Mouse (Mus musculus) urinary bladder, postnatal 10 days (tissue): Measurements from ENCODE around the gene Cldn19.

ENCODE experiments used
- DNase-seq: peaks from one replicate; pipeline ENCODE4 v3.0.0; 2022; ENCODE audit warnings: low spot score

Gene Cldn19

DNA sequence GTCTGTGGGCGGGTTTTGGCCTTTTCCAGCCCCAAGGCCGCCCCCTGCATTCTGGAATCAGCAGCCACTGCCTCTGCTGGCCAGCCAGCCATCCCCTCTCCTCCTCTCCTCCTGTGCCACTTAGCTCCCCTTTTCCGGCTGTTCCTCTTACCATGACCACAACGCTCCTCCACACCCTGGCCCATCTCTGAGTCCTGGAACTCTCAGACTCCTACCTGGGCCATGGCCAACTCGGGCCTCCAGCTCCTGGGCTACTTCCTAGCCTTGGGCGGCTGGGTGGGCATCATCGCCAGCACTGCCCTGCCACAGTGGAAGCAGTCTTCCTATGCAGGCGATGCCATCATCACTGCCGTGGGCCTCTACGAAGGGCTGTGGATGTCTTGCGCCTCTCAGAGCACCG lies at the start of gene Cldn19:
Gene Cldn19 (plus strand): TSS at position 64 of the 400 bp plus-strand sequence.
- no peak for DNase-seq

- no peak for DNase-seq
Measured at GRCm38 (mm10) chr4:119216667-119217066, 38.5 kb upstream of the Cldn19 start.

GRCm38 (mm10) chr4:119218169-119218568 lies 37.0 kb upstream of the Cldn19 start, which contains the start of gene Tmem269:
Gene Tmem269 (minus strand): TSS chr4:119218217.
- no peak for DNase-seq

GRCm38 (mm10) chr4:119223696-119224095 lies 31.5 kb upstream of the Cldn19 start:
- no peak for DNase-seq

GRCm38 (mm10) chr4:119224534-119224933 lies 30.7 kb upstream of the Cldn19 start:
- DNase-seq, result no peak

GRCm38 (mm10) chr4:119225719-119226118 lies 29.5 kb upstream of the Cldn19 start:
- DNase-seq, result no peak

- no peak for DNase-seq
Measured at GRCm38 (mm10) chr4:119226751-119227150, 28.5 kb upstream of the Cldn19 start.

- peak; percentile 95 for DNase-seq
Measured at GRCm38 (mm10) chr4:119232410-119233255, 22.6 kb upstream of the Cldn19 start, which contains the start of the genes AU022252 and P3h1. Gene AU022252 (minus strand): TSS chr4:119232712. Gene P3h1 (plus strand): TSS chr4:119232915.

DNA sequence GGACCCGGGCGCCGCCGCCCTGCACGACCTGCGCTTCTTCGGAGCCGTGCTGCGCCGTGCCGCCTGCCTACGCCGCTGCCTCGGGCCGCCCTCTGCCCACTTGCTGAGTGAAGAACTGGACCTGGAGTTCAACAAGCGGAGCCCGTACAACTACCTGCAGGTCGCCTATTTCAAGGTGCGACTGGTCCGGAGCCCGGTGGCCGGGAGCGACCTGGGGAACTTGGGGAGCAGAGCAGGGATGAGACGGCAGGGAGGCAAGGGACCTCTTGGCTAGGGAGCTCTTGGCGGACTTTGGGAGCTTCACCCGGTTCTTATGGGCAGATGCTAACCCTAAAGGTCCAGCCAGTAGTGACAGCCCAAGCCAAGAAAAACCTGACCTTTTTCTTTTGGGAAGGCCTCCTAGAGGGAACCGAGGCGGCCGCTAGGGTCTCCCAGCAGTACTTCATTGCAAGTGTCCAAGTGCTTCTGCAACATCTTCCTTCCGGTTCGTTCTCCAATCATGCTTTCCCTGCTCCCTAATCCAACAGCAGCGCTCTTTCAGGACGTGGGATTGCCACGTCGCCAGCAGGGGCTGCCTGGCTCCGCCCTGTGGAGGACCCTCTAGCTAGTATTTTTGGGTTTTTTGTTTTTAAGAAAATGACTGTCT lies 21.8 kb upstream of the Cldn19 start:
- no peak for DNase-seq

GRCm38 (mm10) chr4:119234348-119234747 lies 20.9 kb upstream of the Cldn19 start:
- DNase-seq, result no peak

- no peak for DNase-seq
Measured at GRCm38 (mm10) chr4:119238661-119239060, 16.6 kb upstream of the Cldn19 start.

GRCm38 (mm10) chr4:119239181-119239682 lies 16.0 kb upstream of the Cldn19 start:
- DNase-seq, result no peak

GRCm38 (mm10) chr4:119241664-119242063 lies 13.6 kb upstream of the Cldn19 start:
- DNase-seq, result no peak

DNA sequence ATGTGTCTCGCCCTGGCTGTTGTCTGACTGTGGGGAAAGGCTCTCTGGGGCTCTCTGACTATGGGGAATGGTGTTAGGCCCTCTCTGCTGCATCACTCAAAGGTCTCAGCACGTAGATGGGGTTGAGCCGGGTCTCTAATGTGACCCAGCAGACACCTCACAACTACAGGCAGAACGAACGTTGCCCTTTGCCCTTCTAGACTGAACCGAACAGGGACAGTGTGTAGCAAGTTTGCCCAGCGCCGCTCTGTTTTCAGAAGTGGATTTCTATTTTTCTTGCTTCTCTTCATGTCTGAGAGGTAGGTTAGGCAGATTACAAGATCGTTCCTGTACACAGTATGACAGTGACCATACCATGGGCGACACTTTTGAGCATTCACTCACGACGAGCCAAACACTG lies 12.6 kb upstream of the Cldn19 start:
- no peak for DNase-seq

GRCm38 (mm10) chr4:119244468-119245240 lies 10.6 kb upstream of the Cldn19 start:
- DNase-seq, result no peak

GRCm38 (mm10) chr4:119245556-119245955 lies 9.7 kb upstream of the Cldn19 start:
- no peak for DNase-seq

- no peak for DNase-seq
Measured at GRCm38 (mm10) chr4:119245961-119246360, 9.3 kb upstream of the Cldn19 start.

- no peak for DNase-seq
Measured at GRCm38 (mm10) chr4:119246688-119247225, 8.5 kb upstream of the Cldn19 start.

GRCm38 (mm10) chr4:119247462-119248235 lies 7.6 kb upstream of the Cldn19 start:
- DNase-seq, result no peak

GRCm38 (mm10) chr4:119248407-119248965 lies 6.7 kb upstream of the Cldn19 start:
- DNase-seq, result no peak
